Mouse (Mus musculus): ENCODE measurements around the gene Olfr457. TPM values are rescaled to one million over a fixed set of nuclear protein-coding genes. Genes with fewer than 3 reads are reported as not detected.

The Olfr457 gene
- polyA plus RNA-seq (2012): not detected in 2 replicates

GRCm38 (mm10) chr6:42476235-42476634 is at the start of gene Olfr457:
Gene Olfr457 (minus strand): TSS chr6:42476335.

GRCm38 (mm10) chr6:42487114-42487513 is 11.0 kb upstream of the Olfr457 start, which contains the start of gene Olfr456:
Gene Olfr456 (minus strand): TSS chr6:42487214.

DNA sequence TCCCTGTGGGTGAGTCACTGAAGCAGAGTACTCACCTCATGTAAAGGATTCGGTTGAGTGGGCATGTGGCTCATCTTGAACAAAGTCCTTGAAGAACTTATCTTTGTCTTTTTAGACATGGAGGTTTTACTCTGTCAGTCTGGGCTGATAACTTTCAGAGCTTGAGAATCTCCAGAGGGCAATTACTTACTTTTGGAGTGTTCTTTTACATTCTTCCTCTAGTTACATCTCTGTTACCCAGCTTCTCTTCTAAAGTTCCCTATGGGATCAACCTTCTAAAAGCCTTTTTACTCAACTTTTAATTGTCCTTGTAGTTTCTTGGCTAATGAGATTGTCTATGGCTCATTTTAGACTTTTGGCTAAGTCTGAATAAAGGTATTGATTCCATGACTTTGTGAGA is 11.0 kb downstream of the Olfr457 start, which contains the start of gene Olfr458:
TSS of gene Olfr458 (minus strand) at position 101 of the 400 bp plus-strand sequence.

GRCm38 (mm10) chr6:42434446-42434845 is 41.7 kb downstream of the Olfr457 start, which contains the start of gene Tas2r126:
Gene Tas2r126 (plus strand): TSS chr6:42434535.

Other genes starting within 250 kb of the Olfr457 start
- 0.81 and 1.2 TPM in 2 replicates for gene Gstk1, start 230.4 kb downstream of the Olfr457 start, polyA plus RNA-seq (2012)
- gene Tmem139, start 214.4 kb downstream of the Olfr457 start, polyA plus RNA-seq (2012): not detected in 2 replicates
- 7.7 and 9.5 TPM in 2 replicates for gene Casp2, start 211.3 kb downstream of the Olfr457 start, polyA plus RNA-seq (2012)
- 0.02 and 0.06 TPM in 2 replicates for gene Clcn1, start 189.7 kb downstream of the Olfr457 start, polyA plus RNA-seq (2012)
- 0.05 TPM in 1 of 2 replicates, not detected in the other for gene Fam131b, start 151.7 kb downstream of the Olfr457 start, polyA plus RNA-seq (2012)
- gene Zyx, start 126.7 kb downstream of the Olfr457 start, polyA plus RNA-seq (2012): 1,535 and 1,622 TPM in 2 replicates
- 0.11 and 0.14 TPM in 2 replicates for gene Epha1, start 103.1 kb downstream of the Olfr457 start, polyA plus RNA-seq (2012)
- not detected in 2 replicates for gene Tas2r143, start 76.1 kb downstream of the Olfr457 start, polyA plus RNA-seq (2012)
- gene Tas2r135, start 70.9 kb downstream of the Olfr457 start, polyA plus RNA-seq (2012): not detected in 2 replicates
- gene Tas2r126, start 41.8 kb downstream of the Olfr457 start, polyA plus RNA-seq (2012): 0.08 TPM in 1 of 2 replicates, not detected in the other
- gene Olfr458, start 11.1 kb downstream of the Olfr457 start, polyA plus RNA-seq (2012): not detected in 2 replicates
- gene Olfr456, start 10.9 kb upstream of the Olfr457 start, polyA plus RNA-seq (2012): not detected in 2 replicates
- not detected in 2 replicates for gene Olfr455, start 71.3 kb upstream of the Olfr457 start, polyA plus RNA-seq (2012)
- not detected in 2 replicates for gene Tcaf3, start 121.4 kb upstream of the Olfr457 start, polyA plus RNA-seq (2012)
- 0.04 TPM in 2 replicates for gene Tcaf2, start 168.9 kb upstream of the Olfr457 start, polyA plus RNA-seq (2012)
- gene Tcaf1, start 233.8 kb upstream of the Olfr457 start, polyA plus RNA-seq (2012): 0.19 and 0.32 TPM in 2 replicates

All from megakaryocyte-erythroid progenitor cell, adult 5 weeks (primary cell).